Mouse (Mus musculus): ENCODE results near the gene Actn4. TPM values are rescaled to one million over a fixed set of nuclear protein-coding genes. Genes with fewer than 3 reads are reported as not detected.
A peak's percentile ranks its signal among the peaks of the same experiment; 100 is the strongest.

The Actn4 gene
- polyA plus RNA-seq (2016; fragmentation: Nextera tagmentation; extraction: Ambion mirVana) = 235 and 255 TPM in 2 replicates

GRCm38 (mm10) chr7:28961927-28962670 is at the start of gene Actn4:
Gene Actn4, minus strand, starts transcription at chr7:28962340.
- Histone ChIP-seq H3K36me3 (replicated peaks) (0 out of 2 replicates have a peak, but pooled peaks cover 4% of the 10 kb centered on the region), H3K27me3 (ENCODE audit: poor library complexity, severe bottlenecking) (no peaks in the 10 kb centered on the region), H3K4me3 (peak within 1 kb of the TSS; percentile 72), H3K4me1 (peaks cover 65% of the 10 kb centered on the region), H3K9me3 (no peaks in the 10 kb centered on the region), H3K27ac (peak within 1 kb of the TSS; percentile 91)
- DNase-seq (ENCODE audit: extremely low spot score, low spot score) = peak; percentile 97
- WGBS = under 1% methylated on average over 76 of the region's 76 CpGs

GRCm38 (mm10) chr7:29008714-29009113 is 46.6 kb upstream of the Actn4 start:
- no peaks in the 10 kb centered on the region for H3K27me3 ChIP-seq (ENCODE audit: poor library complexity, severe bottlenecking)
- no peaks in the 10 kb centered on the region for H3K36me3 ChIP-seq (replicated peaks)
- H3K9me3 ChIP-seq = peaks cover 4% of the 10 kb centered on the region; the same call in 1 of the 2 replicates
- H3K4me3 ChIP-seq = no peak overlapping the region
- WGBS = 81% methylated on average over 9 of the region's 9 CpGs
- no peak overlapping the region for H3K27ac ChIP-seq
- no peak for DNase-seq (ENCODE audit: extremely low spot score, low spot score)
- H3K4me1 ChIP-seq = no peaks in the 10 kb centered on the region

GRCm38 (mm10) chr7:29008171-29008570 is 46.0 kb upstream of the Actn4 start:
- no peak for DNase-seq (ENCODE audit: extremely low spot score, low spot score)
- no peaks in the 10 kb centered on the region for H3K4me1 ChIP-seq
- H3K4me3 ChIP-seq = no peak overlapping the region
- no peaks in the 10 kb centered on the region for H3K27me3 ChIP-seq (ENCODE audit: poor library complexity, severe bottlenecking)
- no peak overlapping the region for H3K27ac ChIP-seq
- peaks cover 9% of the 10 kb centered on the region; the same call in 1 of the 2 replicates for H3K9me3 ChIP-seq
- H3K36me3 ChIP-seq (replicated peaks) = no peaks in the 10 kb centered on the region
- WGBS = 94% methylated on average over 10 of the region's 10 CpGs

GRCm38 (mm10) chr7:29007224-29008101 is 45.3 kb upstream of the Actn4 start:
- no peak overlapping the region for H3K27ac ChIP-seq
- H3K9me3 ChIP-seq = peaks cover 9% of the 10 kb centered on the region; the same call in 1 of the 2 replicates
- no peaks in the 10 kb centered on the region for H3K36me3 ChIP-seq (replicated peaks)
- peaks cover under 1% of the 10 kb centered on the region; the same call in 1 of the 2 replicates for H3K27me3 ChIP-seq (ENCODE audit: poor library complexity, severe bottlenecking)
- DNase-seq (ENCODE audit: extremely low spot score, low spot score) = no peak
- WGBS = 79% methylated on average over 9 of the region's 9 CpGs
- H3K4me3 ChIP-seq = no peak overlapping the region
- H3K4me1 ChIP-seq = no peaks in the 10 kb centered on the region

GRCm38 (mm10) chr7:29000651-29001605 is 38.8 kb upstream of the Actn4 start:
- Histone ChIP-seq H3K27me3 (ENCODE audit: poor library complexity, severe bottlenecking) (peaks cover 23% of the 10 kb centered on the region), H3K27ac (peak overlapping the region; percentile 85), H3K36me3 (replicated peaks) (no peaks in the 10 kb centered on the region), H3K9me3 (peaks cover 9% of the 10 kb centered on the region; the same call in 1 of the 2 replicates), H3K4me1 (peaks cover 15% of the 10 kb centered on the region), H3K4me3 (peak overlapping the region; percentile 60)
- 8% methylated on average over 43 of the region's 43 CpGs for WGBS
- peak; percentile 88 for DNase-seq (ENCODE audit: extremely low spot score, low spot score)

- no peaks in the 10 kb centered on the region for H3K36me3 ChIP-seq (replicated peaks)
- WGBS = 84% methylated on average over 3 of the region's 3 CpGs
- DNase-seq (ENCODE audit: extremely low spot score, low spot score) = no peak
These were observed 31.3 kb upstream of the Actn4 start for GRCm38 (mm10) chr7:28993402-28993801.

GRCm38 (mm10) chr7:28992997-28993396 is 30.9 kb upstream of the Actn4 start:
- WGBS = 93% methylated on average over 3 of the region's 3 CpGs
- no peak overlapping the region for H3K27ac ChIP-seq

More at GRCm38 (mm10) chr7:28993402-28993801, 31.3 kb upstream of the Actn4 start:
- Histone ChIP-seq H3K27me3 (ENCODE audit: poor library complexity, severe bottlenecking) (no peaks in the 10 kb centered on the region), H3K9me3 (no peaks in the 10 kb centered on the region), H3K4me3 (no peak overlapping the region), H3K27ac (no peak overlapping the region), H3K4me1 (peaks cover 3% of the 10 kb centered on the region; the same call in 1 of the 2 replicates)

GRCm38 (mm10) chr7:28991616-28992015 is 29.5 kb upstream of the Actn4 start:
- H3K4me3 ChIP-seq = no peak overlapping the region
- no peaks in the 10 kb centered on the region for H3K9me3 ChIP-seq
- WGBS = 64% methylated on average over 5 of the region's 5 CpGs
- peaks cover 3% of the 10 kb centered on the region; the same call in 1 of the 2 replicates for H3K4me1 ChIP-seq
- no peaks in the 10 kb centered on the region for H3K36me3 ChIP-seq (replicated peaks)
- no peak overlapping the region for H3K27ac ChIP-seq
- H3K27me3 ChIP-seq (ENCODE audit: poor library complexity, severe bottlenecking) = no peaks in the 10 kb centered on the region
- no peak for DNase-seq (ENCODE audit: extremely low spot score, low spot score)

More at GRCm38 (mm10) chr7:28992997-28993396, 30.9 kb upstream of the Actn4 start:
- no peak for DNase-seq (ENCODE audit: extremely low spot score, low spot score)
- Histone ChIP-seq H3K4me3 (no peak overlapping the region), H3K4me1 (peaks cover 3% of the 10 kb centered on the region; the same call in 1 of the 2 replicates), H3K27me3 (ENCODE audit: poor library complexity, severe bottlenecking) (no peaks in the 10 kb centered on the region), H3K36me3 (replicated peaks) (no peaks in the 10 kb centered on the region), H3K9me3 (no peaks in the 10 kb centered on the region)

- WGBS = 55% methylated on average over 13 of the region's 14 CpGs
- H3K4me1 ChIP-seq = peaks cover 3% of the 10 kb centered on the region; the same call in 1 of the 2 replicates
- H3K27ac ChIP-seq = no peak overlapping the region
- H3K36me3 ChIP-seq (replicated peaks) = no peaks in the 10 kb centered on the region
- no peak for DNase-seq (ENCODE audit: extremely low spot score, low spot score)
- no peaks in the 10 kb centered on the region for H3K9me3 ChIP-seq
- H3K27me3 ChIP-seq (ENCODE audit: poor library complexity, severe bottlenecking) = no peaks in the 10 kb centered on the region
- H3K4me3 ChIP-seq = no peak overlapping the region
These were observed 28.7 kb upstream of the Actn4 start for GRCm38 (mm10) chr7:28990766-28991273.

- no peak for DNase-seq (ENCODE audit: extremely low spot score, low spot score)
- Histone ChIP-seq H3K36me3 (replicated peaks) (peaks cover 2% of the 10 kb centered on the region), H3K4me1 (peaks cover 27% of the 10 kb centered on the region), H3K4me3 (no peak overlapping the region), H3K27ac (no peak overlapping the region), H3K27me3 (ENCODE audit: poor library complexity, severe bottlenecking) (no peaks in the 10 kb centered on the region), H3K9me3 (no peaks in the 10 kb centered on the region)
- WGBS = 80% methylated on average over 7 of the region's 7 CpGs
These were observed 23.1 kb upstream of the Actn4 start for GRCm38 (mm10) chr7:28985207-28985606.

- Histone ChIP-seq H3K9me3 (no peaks in the 10 kb centered on the region), H3K36me3 (replicated peaks) (peaks cover 8% of the 10 kb centered on the region), H3K4me1 (peaks cover 28% of the 10 kb centered on the region), H3K27ac (no peak overlapping the region), H3K4me3 (no peak overlapping the region), H3K27me3 (ENCODE audit: poor library complexity, severe bottlenecking) (no peaks in the 10 kb centered on the region)
- DNase-seq (ENCODE audit: extremely low spot score, low spot score) = no peak
- 93% methylated on average over 1 of the region's 1 CpGs for whole genome bisulfite sequencing
These were observed 22.3 kb upstream of the Actn4 start for GRCm38 (mm10) chr7:28984452-28984851.

All from forebrain, embryonic 10.5 days (tissue).